In genomic region chr1:106760750-106761149, GRCm38 (mm10) we compare ENCODE assay signal across 16 mouse cellular contexts. TPM values are rescaled to one million over a fixed set of nuclear protein-coding genes. Genes with fewer than 3 reads are reported as not detected.
DNase-seq lines count a peak whose midpoint lies in the region; ATAC-seq and TF ChIP-seq lines count a peak whose summit lies in the region.
"Had no signal": no experiment of that assay in that cellular context is flagged by ENCODE, and none has a peak within 500 bp of the region (broad histone marks: within the 10 kb centered on the region; RNA-seq: fewer than 3 reads in every experiment).

No protein-coding gene starts in this region.

- H3K4me1 ChIP-seq in limb, embryonic 15.5 days, result peaks cover 12% of the 10 kb centered on the region
- peaks cover 15% of the 10 kb centered on the region for H3K4me1 ChIP-seq in limb, embryonic 10.5 days
- H3K4me1 ChIP-seq in midbrain, postnatal 0 days (ENCODE audit: insufficient read depth, low read length), result peaks cover 6% of the 10 kb centered on the region; the same call in 1 of the 2 replicates
- H3K4me1 ChIP-seq in midbrain, embryonic 16.5 days (ENCODE audit: control insufficient read depth, insufficient read depth, low read length), result peaks cover 12% of the 10 kb centered on the region

- H3K9ac ChIP-seq in limb, embryonic 15.5 days, result no peak overlapping the region
- no peak overlapping the region for H3K9ac ChIP-seq in midbrain, postnatal 0 days (replicated peaks; ENCODE audit: low read length, poor library complexity, severe bottlenecking)
- H3K9ac ChIP-seq in midbrain, embryonic 16.5 days (ENCODE audit: low read depth, low read length), result no peak overlapping the region

- DNase-seq in cerebellum, adult 9-10 months, result peak; percentile 14
- DNase-seq in cerebellum, postnatal 36 days, result no peak
- no peak for DNase-seq in limb, embryonic 10.5 days (ENCODE audit: low spot score)
- DNase-seq in midbrain, postnatal 0 days (ENCODE audit: low spot score), result no peak
- DNase-seq in adipocyte (ENCODE audit: low spot score), result no peak
- no peak for DNase-seq in right cerebral cortex, adult 18-20 months
- DNase-seq: cerebellum, adult 9-11 months; kidney, adult 18-20 months; kidney, postnatal 36 days; layer of hippocampus, postnatal 36 days; left cerebral cortex, postnatal 4 days; thymus, postnatal 14 days had no signal

- H3K9me3 ChIP-seq in limb, embryonic 15.5 days, result no peaks in the 10 kb centered on the region
- no peaks in the 10 kb centered on the region for H3K9me3 ChIP-seq in limb, embryonic 10.5 days (replicated peaks)
- H3K9me3 ChIP-seq in midbrain, postnatal 0 days (ENCODE audit: low read length), result no peaks in the 10 kb centered on the region
- no peaks in the 10 kb centered on the region for H3K9me3 ChIP-seq in midbrain, embryonic 16.5 days (replicated peaks; ENCODE audit: control insufficient read depth, low read length, poor library complexity, severe bottlenecking)
- H3K9me3 ChIP-seq: heart, embryonic 12.5 days had no signal

- TF ChIP-seq CTCF in midbrain, postnatal 0 days (IDR thresholded peaks at IDR 0.05), result no peak

- 88% methylated on average over 3 of the region's 3 CpGs for WGBS in limb, embryonic 15.5 days
- WGBS in limb, embryonic 10.5 days, result 93% methylated on average over 3 of the region's 3 CpGs
- 88% methylated on average over 3 of the region's 3 CpGs for WGBS in midbrain, postnatal 0 days
- 87% methylated on average over 3 of the region's 3 CpGs for WGBS in midbrain, embryonic 16.5 days

- no peak for ATAC-seq in limb, embryonic 15.5 days (ENCODE audit: insufficient number of reproducible peaks, low FRiP score, low TSS enrichment, low read depth)
- ATAC-seq in midbrain, postnatal 0 days (ENCODE audit: low FRiP score), result no peak
- no peak for ATAC-seq in midbrain, embryonic 16.5 days

- H3K36me3 ChIP-seq in limb, embryonic 15.5 days, result peaks cover 1% of the 10 kb centered on the region
- H3K36me3 ChIP-seq in limb, embryonic 10.5 days, result peaks cover 18% of the 10 kb centered on the region
- H3K36me3 ChIP-seq in midbrain, postnatal 0 days (ENCODE audit: insufficient read depth, low read length), result peaks cover 6% of the 10 kb centered on the region
- H3K36me3 ChIP-seq in midbrain, embryonic 16.5 days (ENCODE audit: control insufficient read depth, insufficient read depth, low read length), result no peaks in the 10 kb centered on the region

- H3K4me3 ChIP-seq in limb, embryonic 15.5 days, result no peak overlapping the region
- no peak overlapping the region for H3K4me3 ChIP-seq in limb, embryonic 10.5 days
- no peak overlapping the region for H3K4me3 ChIP-seq in midbrain, postnatal 0 days (ENCODE audit: low read depth, low read length)
- H3K4me3 ChIP-seq in midbrain, embryonic 16.5 days (ENCODE audit: low read depth, low read length), result no peak overlapping the region

- no peaks in the 10 kb centered on the region for H3K27me3 ChIP-seq in limb, embryonic 15.5 days
- H3K27me3 ChIP-seq in limb, embryonic 10.5 days (ENCODE audit: low read depth, poor library complexity, severe bottlenecking), result no peaks in the 10 kb centered on the region
- H3K27me3 ChIP-seq in midbrain, postnatal 0 days (ENCODE audit: insufficient read depth, low read length), result no peaks in the 10 kb centered on the region
- H3K27me3 ChIP-seq in midbrain, embryonic 16.5 days (ENCODE audit: control insufficient read depth, insufficient read depth, low read depth, low read length), result no peaks in the 10 kb centered on the region
- H3K27me3 ChIP-seq: heart, embryonic 12.5 days had no signal

- no peak overlapping the region for H3K4me2 ChIP-seq in limb, embryonic 15.5 days
- H3K4me2 ChIP-seq in midbrain, postnatal 0 days (ENCODE audit: low read depth, low read length, poor library complexity, severe bottlenecking), result 0 out of 2 replicates have a peak overlapping the region, but pooled peaks have one; percentile 97
- H3K4me2 ChIP-seq in midbrain, embryonic 16.5 days (ENCODE audit: low read length), result no peak overlapping the region

- H3K27ac ChIP-seq in limb, embryonic 15.5 days, result 0 out of 2 replicates have a peak overlapping the region, but pooled peaks have one; percentile 11
- no peak overlapping the region for H3K27ac ChIP-seq in limb, embryonic 10.5 days
- H3K27ac ChIP-seq in midbrain, postnatal 0 days (ENCODE audit: low read depth, low read length), result no peak overlapping the region
- H3K27ac ChIP-seq in midbrain, embryonic 16.5 days (ENCODE audit: low read length), result no peak overlapping the region

RNA-seq across cellular contexts. Expression of gene Kdsr, which starts 1.2 kb away (rescaled TPM):
- 19.4 TPM in 2 replicates for polyA plus RNA-seq in limb, embryonic 15.5 days (2015; fragmentation: Nextera tagmentation; extraction: Ambion mirVana)
- 9.3 and 10.2 TPM in 2 replicates for polyA plus RNA-seq in limb, embryonic 10.5 days (2016; fragmentation: Nextera tagmentation; extraction: Ambion mirVana)
- 10.6 and 14.3 TPM in 2 replicates for total RNA-seq in midbrain, postnatal 0 days (2014; rRNA removed)
- polyA plus RNA-seq in midbrain, postnatal 0 days (2015; fragmentation: Nextera tagmentation; extraction: Ambion mirVana), result 17.1 and 18.9 TPM in 2 replicates
- 16.6 and 17.2 TPM in 2 replicates for polyA plus RNA-seq in midbrain, embryonic 16.5 days (2015; fragmentation: Nextera tagmentation; extraction: Ambion mirVana)

RNA-seq across cellular contexts. Expression of gene Vps4b, which starts 35.8 kb away (rescaled TPM):
- 64.1 and 70.7 TPM in 2 replicates for polyA plus RNA-seq in limb, embryonic 15.5 days (2015; fragmentation: Nextera tagmentation; extraction: Ambion mirVana)
- polyA plus RNA-seq in limb, embryonic 10.5 days (2016; fragmentation: Nextera tagmentation; extraction: Ambion mirVana), result 65.9 and 71.2 TPM in 2 replicates
- total RNA-seq in midbrain, postnatal 0 days (2014; rRNA removed), result 20.1 and 23.9 TPM in 2 replicates
- 23.1 and 23.4 TPM in 2 replicates for polyA plus RNA-seq in midbrain, postnatal 0 days (2015; fragmentation: Nextera tagmentation; extraction: Ambion mirVana)
- 32.9 and 33.3 TPM in 2 replicates for polyA plus RNA-seq in midbrain, embryonic 16.5 days (2015; fragmentation: Nextera tagmentation; extraction: Ambion mirVana)

RNA-seq across cellular contexts. Expression of gene Bcl2, which starts 46.7 kb away (rescaled TPM):
- polyA plus RNA-seq in limb, embryonic 15.5 days (2015; fragmentation: Nextera tagmentation; extraction: Ambion mirVana), result 19.2 and 20.3 TPM in 2 replicates
- polyA plus RNA-seq in limb, embryonic 10.5 days (2016; fragmentation: Nextera tagmentation; extraction: Ambion mirVana), result 8.9 and 11.7 TPM in 2 replicates
- 13.5 and 18.8 TPM in 2 replicates for total RNA-seq in midbrain, postnatal 0 days (2014; rRNA removed)
- 6.8 and 9.0 TPM in 2 replicates for polyA plus RNA-seq in midbrain, postnatal 0 days (2015; fragmentation: Nextera tagmentation; extraction: Ambion mirVana)
- polyA plus RNA-seq in midbrain, embryonic 16.5 days (2015; fragmentation: Nextera tagmentation; extraction: Ambion mirVana), result 14.7 and 16.2 TPM in 2 replicates
- polyA plus RNA-seq: erythroblast, embryonic 14.5 days had no signal
